Mouse (Mus musculus) heart, postnatal 25 days (tissue): ENCODE data around the gene Gm21828. TPM values are rescaled to one million over a fixed set of nuclear protein-coding genes. Genes with fewer than 3 reads are reported as not detected.
"Not testable (repeated sequence)": the region's sequence is repeated elsewhere in the genome, so short reads cannot be mapped to it uniquely, and the experiment has no call there.

Source experiments
- DNase-seq: peaks from one replicate; pipeline ENCODE4 v3.0.0; 2022; ENCODE audit warnings: low spot score
- intact Hi-C: fragments of 180-260 bp; cut with DNase I; formaldehyde crosslinking; loops from one replicate; pipeline ENCODE4 v1.15.1; 2025
- total RNA-seq, 2 experiments: library from RNA; stranded (reverse); gene quantifications; 2 replicates each; pipeline ENCODE4 v1.2.3; 2021

Gm21828 gene
- total RNA-seq: not detected

DNA sequence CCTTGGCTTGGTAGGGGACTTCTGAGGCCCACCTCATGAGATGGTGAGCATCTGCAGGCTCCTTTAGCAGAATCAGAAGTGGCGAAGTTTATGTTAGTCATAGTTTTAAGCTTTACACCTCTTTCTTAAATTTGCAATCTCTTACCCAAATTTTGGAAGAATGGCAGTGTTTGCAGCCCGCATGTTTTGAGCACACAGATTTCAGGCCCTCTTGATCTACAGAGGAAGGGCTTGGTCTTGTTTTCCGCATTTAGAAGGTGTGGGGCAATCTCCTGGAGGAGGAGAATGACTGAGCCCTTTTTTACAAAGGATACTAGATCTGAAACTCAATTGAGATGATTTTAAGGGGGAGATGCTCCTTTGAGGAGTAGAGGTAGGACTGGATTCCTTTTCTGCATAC lies at the start of gene Gm21828:
TSS of gene Gm21828 (minus strand) at position 101 of the 400 bp plus-strand sequence.
- intact Hi-C loops, DNase-seq: not testable (repeated sequence)

DNA sequence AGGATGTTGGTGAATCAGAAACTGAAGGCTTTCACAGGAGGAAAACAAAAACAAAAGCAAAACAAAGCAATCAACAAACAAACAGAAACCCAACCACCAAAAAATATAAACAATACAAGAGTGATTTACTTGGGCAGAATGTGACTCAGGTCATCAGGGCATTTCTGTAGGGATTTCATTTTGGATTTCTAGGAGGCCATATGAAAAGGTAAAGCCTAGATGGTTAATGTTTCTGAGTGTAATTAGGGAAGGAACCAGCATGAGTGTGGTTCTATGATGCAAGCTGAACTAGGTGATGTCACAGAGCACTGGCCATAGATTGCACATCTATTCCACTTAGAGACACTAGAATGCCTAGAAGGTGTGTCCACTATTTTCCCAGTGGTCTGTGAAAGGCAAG lies 28.4 kb upstream of the Gm21828 start, which contains the start of the genes Gm21440 and Gm21454:
TSS of gene Gm21440 (plus strand) at position 301 of the 400 bp plus-strand sequence.
TSS of gene Gm21454 (plus strand) at position 352 of the 400 bp plus-strand sequence.
- DNase-seq, intact Hi-C loops: not testable (repeated sequence)

Other genes starting within 250 kb of the Gm21828 start
- gene Gm20807, start 181.0 kb downstream of the Gm21828 start, total RNA-seq: not detected
- not detected for gene Gm21891, start 90.4 kb downstream of the Gm21828 start, total RNA-seq
- gene Gm21425, start 62.0 kb downstream of the Gm21828 start, total RNA-seq: not detected
- not detected for gene Gm21440, start 28.5 kb upstream of the Gm21828 start, total RNA-seq
- not detected for gene Gm21454, start 28.5 kb upstream of the Gm21828 start, total RNA-seq
- gene Gm21725, start 125.1 kb upstream of the Gm21828 start, total RNA-seq: not detected
- gene Gm21866, start 241.7 kb upstream of the Gm21828 start, total RNA-seq: not detected